Mouse (Mus musculus) cortical plate, adult 2 months (tissue): ENCODE measurements around the gene Ddx19b.

ENCODE experiments used
- CTCF ChIP-seq: fragments of 200-500 bp; IDR thresholded peaks from 2 replicates; pipeline ENCODE4 v1.5.1; 2011; ENCODE audit warnings: mild to moderate bottlenecking, control low read depth, low read length; ENCODE audit not compliant: insufficient read depth; ENCODE audit errors: extremely low read depth
- POLR2A ChIP-seq: fragments of 200-500 bp; IDR thresholded peaks from 2 replicates; pipeline ENCODE4 v1.6.1; 2011; ENCODE audit warnings: mild to moderate bottlenecking, low read length, control low read depth; ENCODE audit not compliant: insufficient read depth; ENCODE audit errors: extremely low read depth

- TF ChIP-seq POLR2A (no peak), CTCF (no peak)
Observed at GRCm38 (mm10) chr8:110990017-110990416, 41.5 kb downstream of the Ddx19b start.
